Mouse (Mus musculus): ENCODE measurements around the gene Camkk2. TPM values are rescaled to one million over a fixed set of nuclear protein-coding genes. Genes with fewer than 3 reads are reported as not detected.

Gene Camkk2
- polyA plus RNA-seq (2014; fragmentation: Nextera tagmentation; extraction: Ambion mirVana), result 25.2 and 25.6 TPM in 2 replicates

DNA sequence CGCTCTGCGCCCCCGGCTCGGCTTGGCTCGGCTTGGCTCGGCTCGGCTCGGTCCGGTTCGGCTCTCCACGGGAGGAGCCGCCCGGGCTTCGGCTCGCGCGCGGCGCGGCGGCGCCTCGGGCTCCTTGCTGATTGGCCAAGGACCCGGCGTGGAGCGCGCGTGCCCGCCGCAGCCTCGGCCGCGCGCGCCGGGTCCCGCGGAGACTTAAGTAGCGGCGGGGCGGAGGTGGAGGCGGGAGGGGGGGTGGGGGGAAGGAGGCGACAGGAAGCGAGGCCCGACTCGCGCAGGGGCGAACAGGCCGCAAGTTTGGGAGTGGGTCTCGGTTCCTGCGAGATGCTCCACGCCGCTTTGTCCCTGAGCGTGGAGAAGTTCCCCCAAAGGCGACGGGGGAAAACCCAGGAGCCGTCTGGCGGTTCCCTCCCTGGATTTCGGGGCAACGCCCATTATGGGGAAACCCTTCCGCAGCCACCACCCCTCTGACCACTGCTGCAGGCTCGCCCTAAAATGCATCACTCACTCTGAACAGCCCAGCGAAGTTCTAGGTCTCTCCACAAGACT is at the start of gene Camkk2:
Camkk2 (minus strand) TSS at position 133 of the 558 bp plus-strand sequence.
- Histone ChIP-seq H3K4me3 (ENCODE audit: low read depth, low read length) (peak within 1 kb of the TSS; percentile 84), H3K36me3 (ENCODE audit: control insufficient read depth, insufficient read depth, low read length) (no peaks in the 10 kb centered on the region), H3K9ac (ENCODE audit: low read length) (peak within 1 kb of the TSS; percentile 88), H3K27ac (replicated peaks; ENCODE audit: low read depth, low read length) (no peak within 1 kb of the TSS), H3K27me3 (ENCODE audit: control insufficient read depth, insufficient read depth, low read length) (no peaks in the 10 kb centered on the region), H3K9me3 (ENCODE audit: control insufficient read depth, low read length) (0 out of 2 replicates have a peak, but pooled peaks cover 2% of the 10 kb centered on the region), H3K4me2 (ENCODE audit: low read depth, severe bottlenecking) (peak within 1 kb of the TSS; percentile 95), H3K4me1 (ENCODE audit: control insufficient read depth, insufficient read depth, low read length) (peaks cover 7% of the 10 kb centered on the region; the same call in 1 of the 2 replicates)
- WGBS, result 0% methylated on average over 42 of the region's 63 CpGs
- peak; percentile 82 for DNase-seq (ENCODE audit: low spot score)
- peak; percentile 73 for ATAC-seq (ENCODE audit: insufficient number of reproducible peaks, low FRiP score, low TSS enrichment, low read depth)

DNA sequence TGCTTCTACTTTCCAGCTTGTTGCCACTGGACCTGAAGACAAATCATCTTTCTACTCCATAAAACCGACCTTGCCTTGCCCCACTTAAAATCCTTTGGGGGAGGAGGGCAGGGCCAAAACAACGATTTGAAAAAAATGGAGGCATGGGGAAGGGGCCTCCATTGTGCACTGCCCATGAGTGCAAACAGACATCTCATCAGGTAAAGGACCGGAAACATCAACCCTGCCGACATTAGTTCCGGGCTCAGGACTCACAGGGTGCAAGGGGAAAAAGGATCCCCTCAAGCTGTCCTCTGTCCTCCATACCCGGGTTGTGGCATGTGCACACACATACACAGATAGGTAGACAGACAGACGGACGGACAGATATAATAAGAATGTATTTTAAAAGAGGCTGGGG is 45.9 kb upstream of the Camkk2 start:
- DNase-seq (ENCODE audit: low spot score) (no peak), ATAC-seq (ENCODE audit: insufficient number of reproducible peaks, low FRiP score, low TSS enrichment, low read depth) (no peak)
- H3K4me2 ChIP-seq (ENCODE audit: low read depth, severe bottlenecking), result no peak overlapping the region
- 89% methylated on average over 8 of the region's 8 CpGs for WGBS
- H3K4me3 ChIP-seq (ENCODE audit: low read depth, low read length), result no peak overlapping the region
- no peak overlapping the region for H3K27ac ChIP-seq (replicated peaks; ENCODE audit: low read depth, low read length)
- no peaks in the 10 kb centered on the region for H3K36me3 ChIP-seq (ENCODE audit: control insufficient read depth, insufficient read depth, low read length)
- no peaks in the 10 kb centered on the region for H3K9me3 ChIP-seq (ENCODE audit: control insufficient read depth, low read length)
- no peaks in the 10 kb centered on the region for H3K27me3 ChIP-seq (ENCODE audit: control insufficient read depth, insufficient read depth, low read length)
- H3K9ac ChIP-seq (ENCODE audit: low read length), result no peak overlapping the region
- H3K4me1 ChIP-seq (ENCODE audit: control insufficient read depth, insufficient read depth, low read length), result no peaks in the 10 kb centered on the region; the same call in 1 of the 2 replicates

GRCm38 (mm10) chr5:122824450-122824849 is 45.2 kb upstream of the Camkk2 start:
- ATAC-seq (ENCODE audit: insufficient number of reproducible peaks, low FRiP score, low TSS enrichment, low read depth) (no peak), DNase-seq (ENCODE audit: low spot score) (no peak)
- no peaks in the 10 kb centered on the region for H3K27me3 ChIP-seq (ENCODE audit: control insufficient read depth, insufficient read depth, low read length)
- H3K27ac ChIP-seq (replicated peaks; ENCODE audit: low read depth, low read length), result no peak overlapping the region
- H3K9me3 ChIP-seq (ENCODE audit: control insufficient read depth, low read length), result no peaks in the 10 kb centered on the region
- H3K4me1 ChIP-seq (ENCODE audit: control insufficient read depth, insufficient read depth, low read length), result no peaks in the 10 kb centered on the region; the same call in 1 of the 2 replicates
- no peak overlapping the region for H3K4me3 ChIP-seq (ENCODE audit: low read depth, low read length)
- H3K36me3 ChIP-seq (ENCODE audit: control insufficient read depth, insufficient read depth, low read length), result no peaks in the 10 kb centered on the region
- no peak overlapping the region for H3K4me2 ChIP-seq (ENCODE audit: low read depth, severe bottlenecking)
- WGBS, result 76% methylated on average over 6 of the region's 6 CpGs
- no peak overlapping the region for H3K9ac ChIP-seq (ENCODE audit: low read length)

- Histone ChIP-seq H3K4me1 (ENCODE audit: control insufficient read depth, insufficient read depth, low read length) (no peaks in the 10 kb centered on the region; the same call in 1 of the 2 replicates), H3K27me3 (ENCODE audit: control insufficient read depth, insufficient read depth, low read length) (no peaks in the 10 kb centered on the region), H3K4me2 (ENCODE audit: low read depth, severe bottlenecking) (no peak overlapping the region), H3K9ac (ENCODE audit: low read length) (no peak overlapping the region), H3K4me3 (ENCODE audit: low read depth, low read length) (no peak overlapping the region), H3K36me3 (ENCODE audit: control insufficient read depth, insufficient read depth, low read length) (no peaks in the 10 kb centered on the region), H3K9me3 (ENCODE audit: control insufficient read depth, low read length) (no peaks in the 10 kb centered on the region), H3K27ac (replicated peaks; ENCODE audit: low read depth, low read length) (no peak overlapping the region)
- no peak for DNase-seq (ENCODE audit: low spot score)
- no peak for ATAC-seq (ENCODE audit: insufficient number of reproducible peaks, low FRiP score, low TSS enrichment, low read depth)
- 75% methylated on average over 1 of the region's 1 CpGs for WGBS
Measured at GRCm38 (mm10) chr5:122823976-122824375, 44.8 kb upstream of the Camkk2 start.

- H3K4me3 ChIP-seq (ENCODE audit: low read depth, low read length), result no peak overlapping the region
- no peak overlapping the region for H3K9ac ChIP-seq (ENCODE audit: low read length)
- no peak for DNase-seq (ENCODE audit: low spot score)
- H3K27me3 ChIP-seq (ENCODE audit: control insufficient read depth, insufficient read depth, low read length), result no peaks in the 10 kb centered on the region
- ATAC-seq (ENCODE audit: insufficient number of reproducible peaks, low FRiP score, low TSS enrichment, low read depth), result no peak
- H3K9me3 ChIP-seq (ENCODE audit: control insufficient read depth, low read length), result no peaks in the 10 kb centered on the region
- no peaks in the 10 kb centered on the region; the same call in 1 of the 2 replicates for H3K4me1 ChIP-seq (ENCODE audit: control insufficient read depth, insufficient read depth, low read length)
- no peak overlapping the region for H3K4me2 ChIP-seq (ENCODE audit: low read depth, severe bottlenecking)
- no peak overlapping the region for H3K27ac ChIP-seq (replicated peaks; ENCODE audit: low read depth, low read length)
- peaks cover 12% of the 10 kb centered on the region for H3K36me3 ChIP-seq (ENCODE audit: control insufficient read depth, insufficient read depth, low read length)
- 88% methylated on average over 4 of the region's 4 CpGs for WGBS
Measured at GRCm38 (mm10) chr5:122822441-122822840, 43.2 kb upstream of the Camkk2 start.

DNA sequence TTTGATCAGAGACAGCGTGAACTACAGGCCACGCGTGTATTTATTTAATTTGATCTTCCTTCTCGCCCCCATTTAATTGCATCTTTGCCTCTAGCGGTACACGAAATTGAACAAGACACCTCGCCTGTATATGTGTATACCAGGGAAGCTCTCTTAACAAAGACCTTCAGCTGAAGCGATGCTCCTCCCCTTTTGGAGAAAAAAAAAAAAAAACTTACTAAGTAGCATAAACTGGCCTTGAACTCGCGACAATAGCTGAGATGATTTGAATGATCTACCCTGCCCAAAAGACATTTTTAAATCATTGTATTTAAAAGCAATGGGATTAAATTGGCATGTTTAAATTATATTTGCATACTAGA is 42.3 kb upstream of the Camkk2 start:
- no peak for DNase-seq (ENCODE audit: low spot score)
- Histone ChIP-seq H3K4me2 (ENCODE audit: low read depth, severe bottlenecking) (peak overlapping the region; percentile 56), H3K4me1 (ENCODE audit: control insufficient read depth, insufficient read depth, low read length) (no peaks in the 10 kb centered on the region; the same call in 1 of the 2 replicates), H3K9ac (ENCODE audit: low read length) (peak overlapping the region; percentile 94), H3K27ac (replicated peaks; ENCODE audit: low read depth, low read length) (peak overlapping the region; percentile 94; the same call in 1 of the 2 replicates), H3K36me3 (ENCODE audit: control insufficient read depth, insufficient read depth, low read length) (peaks cover 17% of the 10 kb centered on the region), H3K27me3 (ENCODE audit: control insufficient read depth, insufficient read depth, low read length) (no peaks in the 10 kb centered on the region), H3K9me3 (ENCODE audit: control insufficient read depth, low read length) (no peaks in the 10 kb centered on the region), H3K4me3 (ENCODE audit: low read depth, low read length) (peak overlapping the region; percentile 77)
- WGBS, result 0% methylated on average over 10 of the region's 10 CpGs
- peak; percentile 62 for ATAC-seq (ENCODE audit: insufficient number of reproducible peaks, low FRiP score, low TSS enrichment, low read depth)

GRCm38 (mm10) chr5:122820777-122821523 is 41.7 kb upstream of the Camkk2 start, which contains the start of gene Anapc5:
Gene Anapc5 (minus strand): TSS chr5:122821339.
- Histone ChIP-seq H3K9me3 (ENCODE audit: control insufficient read depth, low read length) (no peaks in the 10 kb centered on the region), H3K27ac (replicated peaks; ENCODE audit: low read depth, low read length) (peak within 1 kb of the TSS; percentile 94), H3K9ac (ENCODE audit: low read length) (peak within 1 kb of the TSS; percentile 94), H3K4me3 (ENCODE audit: low read depth, low read length) (peak within 1 kb of the TSS; percentile 77), H3K4me2 (ENCODE audit: low read depth, severe bottlenecking) (peak within 1 kb of the TSS; percentile 56), H3K4me1 (ENCODE audit: control insufficient read depth, insufficient read depth, low read length) (no peaks in the 10 kb centered on the region; the same call in 1 of the 2 replicates), H3K36me3 (ENCODE audit: control insufficient read depth, insufficient read depth, low read length) (peaks cover 20% of the 10 kb centered on the region), H3K27me3 (ENCODE audit: control insufficient read depth, insufficient read depth, low read length) (no peaks in the 10 kb centered on the region)
- DNase-seq (ENCODE audit: low spot score) (peak; percentile 94), ATAC-seq (ENCODE audit: insufficient number of reproducible peaks, low FRiP score, low TSS enrichment, low read depth) (peak; percentile 99)
- under 1% methylated on average over 55 of the region's 55 CpGs for WGBS

DNA sequence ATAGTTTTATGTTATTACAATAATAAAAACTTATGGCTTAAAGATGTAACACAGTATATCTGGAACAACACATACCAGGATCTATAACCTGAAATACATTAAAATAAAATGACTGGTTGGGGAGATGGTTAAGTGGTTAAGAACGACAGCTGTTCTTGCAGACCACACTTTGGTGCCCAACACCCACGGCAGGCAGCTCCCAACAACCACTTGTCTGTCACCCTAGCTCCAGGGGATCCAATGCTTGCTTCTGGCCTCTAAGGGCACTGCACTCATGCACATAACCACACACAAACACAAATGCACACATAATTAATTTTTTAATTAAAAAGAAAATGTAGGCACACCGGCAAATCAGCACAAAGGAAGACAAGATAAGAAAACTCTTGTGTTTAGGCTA is 33.5 kb upstream of the Camkk2 start:
- WGBS, result 84% methylated on average over 3 of the region's 3 CpGs

More for the DNA sequence above, 33.5 kb upstream of the Camkk2 start:
- no peaks in the 10 kb centered on the region for H3K27me3 ChIP-seq (ENCODE audit: control insufficient read depth, insufficient read depth, low read length)
- H3K9ac ChIP-seq (ENCODE audit: low read length), result no peak overlapping the region
- no peak overlapping the region for H3K4me2 ChIP-seq (ENCODE audit: low read depth, severe bottlenecking)
- no peak overlapping the region for H3K27ac ChIP-seq (replicated peaks; ENCODE audit: low read depth, low read length)
- DNase-seq (ENCODE audit: low spot score) (no peak), ATAC-seq (ENCODE audit: insufficient number of reproducible peaks, low FRiP score, low TSS enrichment, low read depth) (no peak)
- H3K36me3 ChIP-seq (ENCODE audit: control insufficient read depth, insufficient read depth, low read length), result peaks cover 44% of the 10 kb centered on the region
- no peaks in the 10 kb centered on the region for H3K9me3 ChIP-seq (ENCODE audit: control insufficient read depth, low read length)
- H3K4me3 ChIP-seq (ENCODE audit: low read depth, low read length), result no peak overlapping the region
- H3K4me1 ChIP-seq (ENCODE audit: control insufficient read depth, insufficient read depth, low read length), result no peaks in the 10 kb centered on the region

Measured in limb, embryonic 11.5 days (tissue).